Mouse (Mus musculus) telencephalon, adult 2 months (tissue): ENCODE data around the gene Diras2.
A peak's percentile ranks its signal among the peaks of the same experiment; 100 is the strongest.
"Not testable (repeated sequence)": the region's sequence is repeated elsewhere in the genome, so short reads cannot be mapped to it uniquely, and the experiment has no call there.

Source experiments
- DNase-seq: peaks from one replicate; pipeline ENCODE4 v3.0.0-alpha.2; 2011; ENCODE audit warnings: low read depth, low spot score

Diras2 gene

GRCm38 (mm10) chr13:52518377-52518776 lies 12.7 kb downstream of the Diras2 start:
- DNase-seq = no peak

- no peak for DNase-seq
These were observed 14.1 kb downstream of the Diras2 start for GRCm38 (mm10) chr13:52517021-52517420.

GRCm38 (mm10) chr13:52516561-52516960 lies 14.5 kb downstream of the Diras2 start:
- no peak for DNase-seq

GRCm38 (mm10) chr13:52516051-52516450 lies 15.0 kb downstream of the Diras2 start:
- no peak for DNase-seq

- no peak for DNase-seq
These were observed 17.5 kb downstream of the Diras2 start for GRCm38 (mm10) chr13:52513554-52513953.

- no peak for DNase-seq
These were observed 18.7 kb downstream of the Diras2 start for GRCm38 (mm10) chr13:52512356-52512755.

- DNase-seq = no peak
These were observed 20.8 kb downstream of the Diras2 start for GRCm38 (mm10) chr13:52510172-52510880.

GRCm38 (mm10) chr13:52507460-52508293 lies 23.4 kb downstream of the Diras2 start:
- DNase-seq = no peak

- DNase-seq = not testable (repeated sequence)
These were observed 24.3 kb downstream of the Diras2 start for GRCm38 (mm10) chr13:52506822-52507221.

- DNase-seq = not testable (repeated sequence)
These were observed 25.3 kb downstream of the Diras2 start for GRCm38 (mm10) chr13:52505683-52506285.

GRCm38 (mm10) chr13:52501686-52502085 lies 29.4 kb downstream of the Diras2 start:
- DNase-seq = peak; percentile 89

- no peak for DNase-seq
These were observed 34.0 kb downstream of the Diras2 start for GRCm38 (mm10) chr13:52497029-52497550.

- DNase-seq = no peak
These were observed 42.3 kb downstream of the Diras2 start for GRCm38 (mm10) chr13:52488821-52489220.

- no peak for DNase-seq
These were observed 47.0 kb downstream of the Diras2 start for GRCm38 (mm10) chr13:52484064-52484463.

- no peak for DNase-seq
These were observed 49.3 kb downstream of the Diras2 start for GRCm38 (mm10) chr13:52481786-52482185.

- no peak for DNase-seq
These were observed 51.9 kb downstream of the Diras2 start for GRCm38 (mm10) chr13:52479146-52479545.

GRCm38 (mm10) chr13:52476998-52477601 lies 54.0 kb downstream of the Diras2 start:
- DNase-seq = no peak

- no peak for DNase-seq
These were observed 54.9 kb downstream of the Diras2 start for GRCm38 (mm10) chr13:52476222-52476621.

GRCm38 (mm10) chr13:52475264-52475663 lies 55.8 kb downstream of the Diras2 start:
- DNase-seq = no peak

- DNase-seq = no peak
These were observed 56.3 kb downstream of the Diras2 start for GRCm38 (mm10) chr13:52474807-52475206.

- DNase-seq = peak; percentile 53
These were observed 61.0 kb downstream of the Diras2 start for GRCm38 (mm10) chr13:52469795-52470690.
